ENCODE assay signal across 15 mouse cellular contexts in the genomic region with DNA sequence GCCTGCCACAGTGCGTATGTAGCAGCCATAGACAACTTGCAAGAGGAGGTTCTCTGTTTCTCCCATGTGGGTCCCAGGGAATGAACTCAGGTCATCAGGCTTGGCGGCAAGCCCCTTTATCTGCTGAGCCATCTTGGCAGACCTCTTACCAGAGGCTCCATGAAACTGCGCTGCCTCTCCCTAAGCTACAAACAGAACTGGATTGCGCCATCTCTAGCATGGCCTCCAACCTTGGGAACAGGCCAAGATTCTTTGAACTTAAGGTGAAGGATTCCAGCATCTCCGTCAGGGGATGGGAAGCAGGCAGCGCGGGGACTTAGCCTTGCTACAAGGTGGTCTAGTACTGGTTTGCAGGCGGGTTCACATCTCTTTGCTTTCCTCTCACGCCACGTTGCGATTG.
DNase-seq lines count a peak whose midpoint lies in the region; ATAC-seq and TF ChIP-seq lines count a peak whose summit lies in the region.
"Had no signal": no experiment of that assay in that cellular context is flagged by ENCODE, and none has a peak within 500 bp of the region (broad histone marks: within the 10 kb centered on the region; RNA-seq: fewer than 3 reads in every experiment).

No protein-coding gene starts in this region.

- no peaks in the 10 kb centered on the region for H3K27me3 ChIP-seq in hindbrain, embryonic 12.5 days
- no peaks in the 10 kb centered on the region for H3K27me3 ChIP-seq in hindbrain, embryonic 10.5 days (ENCODE audit: insufficient read depth, poor library complexity, severe bottlenecking)
- H3K27me3 ChIP-seq: forebrain, embryonic 15.5 days; heart, embryonic 13.5 days; hindbrain, embryonic 15.5 days; midbrain, embryonic 15.5 days had no signal

- no peak for ATAC-seq in hindbrain, embryonic 12.5 days (ENCODE audit: low FRiP score)
- ATAC-seq: forebrain, embryonic 15.5 days; midbrain, embryonic 15.5 days had no signal

- H3K9ac ChIP-seq in hindbrain, embryonic 12.5 days, result no peak overlapping the region
- H3K9ac ChIP-seq: forebrain, embryonic 15.5 days; heart, embryonic 13.5 days; hindbrain, embryonic 15.5 days; midbrain, embryonic 15.5 days had no signal

- H3K4me1 ChIP-seq in hindbrain, embryonic 12.5 days, result peaks cover 28% of the 10 kb centered on the region
- peaks cover 34% of the 10 kb centered on the region for H3K4me1 ChIP-seq in hindbrain, embryonic 10.5 days (replicated peaks)

- H3K4me2 ChIP-seq in hindbrain, embryonic 12.5 days (replicated peaks), result no peak overlapping the region
- H3K4me2 ChIP-seq: forebrain, embryonic 15.5 days; heart, embryonic 13.5 days; hindbrain, embryonic 15.5 days; midbrain, embryonic 15.5 days had no signal

- H3K4me3 ChIP-seq in hindbrain, embryonic 12.5 days, result no peak overlapping the region
- H3K4me3 ChIP-seq in hindbrain, embryonic 10.5 days, result no peak overlapping the region
- H3K4me3 ChIP-seq in layer of hippocampus, adult 2 months, result no peak overlapping the region
- H3K4me3 ChIP-seq: forebrain, embryonic 15.5 days; heart, embryonic 13.5 days; hindbrain, embryonic 15.5 days; midbrain, embryonic 15.5 days had no signal

- H3K36me3 ChIP-seq in hindbrain, embryonic 12.5 days, result no peaks in the 10 kb centered on the region
- no peaks in the 10 kb centered on the region for H3K36me3 ChIP-seq in hindbrain, embryonic 10.5 days
- H3K36me3 ChIP-seq: forebrain, embryonic 15.5 days; heart, embryonic 13.5 days; hindbrain, embryonic 15.5 days; midbrain, embryonic 15.5 days had no signal

- WGBS in hindbrain, embryonic 12.5 days, result 89% methylated on average over 11 of the region's 11 CpGs
- WGBS in hindbrain, embryonic 10.5 days, result 92% methylated on average over 11 of the region's 11 CpGs

- H3K27ac ChIP-seq in hindbrain, embryonic 12.5 days, result 0 out of 2 replicates have a peak overlapping the region, but pooled peaks have one; percentile 12
- H3K27ac ChIP-seq in hindbrain, embryonic 10.5 days, result no peak overlapping the region
- no peak overlapping the region for H3K27ac ChIP-seq in layer of hippocampus, adult 2 months
- H3K27ac ChIP-seq: forebrain, embryonic 15.5 days; heart, embryonic 13.5 days; hindbrain, embryonic 15.5 days; midbrain, embryonic 15.5 days had no signal

- DNase-seq in hindbrain, embryonic 10.5 days (ENCODE audit: low spot score), result no peak
- DNase-seq in R1 (ENCODE audit: low read depth, low spot score), result peak; percentile 26
- peak; percentile 64 for DNase-seq in adrenal gland, postnatal 14 days
- peak; percentile 12 for DNase-seq in lung, postnatal 25 days (ENCODE audit: low spot score)
- no peak for DNase-seq in right cerebral cortex, adult 2 months (ENCODE audit: low spot score in 2 of 2)
- no peak for DNase-seq in layer of hippocampus, adult 2 months (ENCODE audit: low spot score in 2 of 2)
- DNase-seq: B cell, adult 2 months; cerebellum, adult 18-20 months; kidney, adult 9 months; right cerebral cortex, postnatal 14 days had no signal

- no peak for TF ChIP-seq CTCF in layer of hippocampus, adult 2 months (conservative IDR thresholded peaks at IDR 0.05)

- no peaks in the 10 kb centered on the region for H3K9me3 ChIP-seq in hindbrain, embryonic 12.5 days (replicated peaks)
- H3K9me3 ChIP-seq in hindbrain, embryonic 10.5 days, result no peaks in the 10 kb centered on the region
- H3K9me3 ChIP-seq: forebrain, embryonic 15.5 days; heart, embryonic 13.5 days; hindbrain, embryonic 15.5 days; midbrain, embryonic 15.5 days had no signal

Comparison
In these comparisons a context has a peak if more than half of its experiments do, and no peak if none do; other contexts are left out.
1. DNase-seq: peak in R1 (single experiment), adrenal gland, postnatal 14 days (single experiment) and lung, postnatal 25 days (single experiment); none in hindbrain, embryonic 10.5 days (single experiment), right cerebral cortex, adult 2 months (0 of 2) and layer of hippocampus, adult 2 months (0 of 2).